Mouse (Mus musculus) lung, postnatal 4 days (tissue): ENCODE measurements at regions not wholly inside any gene's neighbourhood (a gene's known extent, or its start where the extent isn't known, plus 50 kb on each side); places are given as distances from the start of the nearest gene placed in this dataset.

Source experiments
- DNase-seq, 2 experiments: peaks; one replicate each; pipeline ENCODE4 v3.0.0; 2021

DNA sequence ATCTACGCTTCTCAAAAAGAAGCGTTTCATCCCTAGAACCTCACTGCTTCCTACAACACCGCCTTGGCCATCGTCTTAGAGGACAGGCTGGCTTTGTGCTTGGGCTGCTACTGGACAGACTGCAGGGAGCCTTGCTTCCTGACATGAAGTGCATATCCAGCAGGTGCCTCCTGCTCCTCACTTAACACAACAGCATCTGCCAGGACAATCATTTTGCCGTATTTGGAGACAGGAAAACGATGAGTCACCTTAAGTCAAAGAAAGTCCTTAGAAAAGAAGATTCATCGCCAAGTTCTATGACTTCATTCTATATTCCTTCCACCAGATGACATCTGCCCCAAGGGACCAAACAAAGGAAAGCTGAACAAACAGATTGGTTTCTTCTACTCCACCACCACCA is 98.5 kb upstream of the Sgk1 start:
- DNase-seq = no peak

DNA sequence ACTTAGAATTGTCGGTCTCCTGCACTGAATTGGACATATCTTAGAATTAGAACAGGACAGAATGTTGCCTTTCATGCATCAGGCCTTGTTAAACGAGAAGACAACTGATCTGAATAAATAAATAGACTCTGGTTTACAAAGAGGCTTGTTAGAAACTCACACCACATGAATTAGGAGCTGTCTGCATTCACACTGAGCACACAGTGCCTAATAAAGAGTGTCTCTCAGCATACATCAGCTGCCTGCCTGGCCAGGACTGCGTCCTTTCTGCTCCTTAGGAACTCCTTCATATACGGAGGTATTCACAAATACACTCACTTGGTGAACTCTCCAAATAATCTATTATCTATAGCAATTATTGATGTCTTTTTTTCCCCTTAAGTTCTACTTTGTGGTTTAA is 96.9 kb upstream of the Sgk1 start:
- DNase-seq = no peak

GRCm38 (mm10) chr10:21785785-21786184 is 96.2 kb upstream of the Sgk1 start:
- DNase-seq = no peak

DNA sequence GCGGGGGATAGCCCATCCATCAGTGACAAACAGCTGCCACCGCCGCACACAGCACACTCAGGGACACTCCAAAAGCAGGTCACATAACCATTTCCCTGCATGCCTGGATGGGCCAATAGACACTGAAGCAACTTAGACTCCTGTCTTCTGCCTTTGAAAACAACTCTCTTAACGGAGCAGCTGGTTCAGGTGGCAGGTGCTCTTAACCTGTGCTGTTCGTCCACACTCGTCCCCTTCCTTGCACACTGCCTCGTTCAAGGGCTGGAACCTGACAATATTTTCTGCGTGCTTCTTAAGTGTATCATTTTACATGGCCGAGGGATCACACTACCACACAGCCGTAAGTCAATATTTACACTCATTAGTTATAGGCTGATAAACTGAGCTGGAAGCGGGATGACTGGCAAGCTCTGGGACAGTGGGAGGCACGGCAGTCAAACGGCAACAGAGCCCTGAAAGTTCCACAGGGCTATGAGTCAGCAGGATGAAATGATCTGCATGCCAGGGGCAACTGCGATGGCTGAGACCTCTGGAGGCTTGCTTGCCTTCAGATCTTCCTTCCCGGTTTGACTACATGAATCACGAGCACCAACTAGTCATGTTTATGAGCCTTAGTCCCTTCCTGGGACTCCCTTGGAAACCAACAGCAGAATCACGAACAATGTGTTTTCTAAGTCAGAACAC is 92.0 kb upstream of the Sgk1 start:
- no peak for DNase-seq

DNA sequence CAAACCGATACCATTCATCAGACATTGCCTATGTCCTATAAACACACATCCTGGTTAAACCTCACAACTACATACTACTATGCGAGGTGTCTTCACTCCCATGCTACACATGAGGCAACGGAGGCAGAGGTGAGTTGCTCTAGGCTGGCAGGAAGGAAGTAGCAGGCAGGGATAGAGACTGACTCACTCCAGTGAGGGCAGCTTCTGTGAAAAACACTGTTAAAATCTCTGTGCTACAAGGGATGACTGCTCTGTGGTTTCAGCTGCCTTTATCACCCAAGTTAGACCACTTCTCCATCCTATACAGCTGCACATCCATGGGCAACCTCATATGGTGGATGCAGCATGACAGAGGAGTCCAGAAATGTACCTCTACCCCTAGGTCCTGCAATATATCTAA is 91.0 kb upstream of the Sgk1 start:
- no peak for DNase-seq

DNA sequence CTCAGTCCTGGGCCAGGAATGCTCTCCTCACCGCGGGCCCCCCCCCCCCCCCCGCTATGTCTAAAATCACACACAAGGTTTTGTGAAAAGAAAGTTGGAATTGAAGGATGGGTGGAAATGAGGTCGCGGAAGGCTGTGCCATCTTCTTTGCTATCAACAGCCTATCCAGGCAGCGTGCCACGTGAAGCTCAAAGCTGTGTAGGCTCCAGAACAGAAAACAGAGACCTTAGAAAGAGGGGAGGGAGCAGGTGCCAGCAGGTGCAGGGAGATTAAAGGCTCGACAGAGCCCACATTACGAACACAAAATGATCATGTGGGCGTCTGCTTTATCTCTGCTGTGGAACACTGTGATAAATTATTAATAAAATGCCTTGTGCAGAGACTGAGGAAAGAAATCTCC is 89.6 kb upstream of the Sgk1 start:
- no peak for DNase-seq

- DNase-seq = no peak
These were observed 88.3 kb upstream of the Sgk1 start for GRCm38 (mm10) chr10:21793641-21794040.

GRCm38 (mm10) chr10:21796386-21796785 is 85.6 kb upstream of the Sgk1 start:
- no peak for DNase-seq

DNA sequence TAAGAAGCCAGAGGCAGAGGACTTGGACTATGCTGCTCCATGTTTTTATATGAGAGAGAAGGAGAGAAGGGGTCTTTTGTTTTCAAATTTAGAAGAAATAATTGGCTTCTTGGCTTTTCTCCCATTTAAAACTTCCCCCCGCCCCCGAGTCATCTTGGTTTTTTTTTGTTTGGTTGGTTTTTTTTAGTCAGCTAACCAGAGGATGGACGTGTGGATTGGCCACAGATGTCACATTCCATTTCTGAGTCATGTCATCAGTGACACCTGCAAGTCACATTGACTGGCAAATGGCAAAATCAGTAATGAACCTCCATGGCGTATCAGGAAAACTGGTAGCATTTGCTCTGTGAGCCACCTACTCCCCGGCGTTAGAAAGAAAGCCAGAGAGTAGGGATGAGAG is 83.9 kb upstream of the Sgk1 start:
- no peak for DNase-seq

DNA sequence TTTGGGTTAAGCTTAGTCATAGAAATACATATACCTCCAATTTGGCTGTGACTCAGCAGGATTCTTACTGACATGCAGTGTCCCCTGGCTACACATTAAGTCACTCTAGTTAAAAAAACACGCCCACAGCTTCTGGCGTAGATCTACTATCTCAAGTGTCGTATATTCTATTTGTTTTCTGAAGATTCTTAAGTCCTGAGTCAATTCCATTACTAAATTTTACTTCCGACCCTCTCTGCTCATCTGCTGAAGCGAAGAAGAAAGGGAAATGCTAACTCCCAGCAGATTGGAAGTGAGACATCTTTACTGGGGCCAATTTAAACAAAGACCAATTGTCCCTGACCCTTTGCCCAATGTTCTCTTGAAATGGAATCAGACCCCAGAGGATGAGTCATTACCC is 80.4 kb upstream of the Sgk1 start:
- no peak for DNase-seq

DNA sequence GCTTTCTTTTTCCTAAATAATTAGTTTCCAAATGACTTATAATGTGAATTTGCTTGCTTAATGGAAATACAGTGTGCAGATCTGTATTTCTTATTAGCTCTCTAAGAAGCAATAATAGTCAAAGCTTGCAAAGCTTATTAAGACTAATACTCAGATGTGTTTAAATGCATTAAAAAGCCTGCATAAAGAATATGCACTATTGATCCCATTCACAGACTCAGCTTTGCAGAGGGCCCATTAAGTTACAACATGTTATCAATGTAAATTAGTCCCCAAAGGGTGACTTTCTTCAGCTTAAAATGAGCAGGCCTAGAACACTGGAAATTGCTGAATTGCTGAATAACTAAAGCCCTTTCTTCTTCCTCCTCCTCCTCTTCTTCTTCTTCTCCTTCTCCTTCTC is 78.8 kb upstream of the Sgk1 start:
- DNase-seq = no peak

DNA sequence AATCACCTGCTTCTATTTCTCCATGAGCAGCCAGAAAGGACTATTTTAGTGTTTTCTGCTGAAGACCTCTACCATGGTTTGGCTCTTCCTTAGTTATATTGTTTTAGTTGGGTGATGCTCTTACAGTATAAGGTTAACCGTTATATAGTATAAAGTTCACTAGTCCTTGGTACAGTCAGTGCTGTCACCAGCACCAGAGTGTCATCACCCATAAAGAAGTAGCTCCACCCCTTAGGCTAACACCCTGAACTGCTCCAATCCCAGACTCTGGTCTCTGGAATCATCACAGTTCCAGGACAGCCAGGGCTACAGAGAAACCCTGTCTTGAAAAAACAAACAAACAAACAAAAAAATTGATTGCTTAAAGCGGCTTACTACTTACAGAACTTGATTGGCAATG is 77.2 kb upstream of the Sgk1 start:
- DNase-seq = no peak

- no peak for DNase-seq
These were observed 76.4 kb upstream of the Sgk1 start for GRCm38 (mm10) chr10:21805606-21806005.

DNA sequence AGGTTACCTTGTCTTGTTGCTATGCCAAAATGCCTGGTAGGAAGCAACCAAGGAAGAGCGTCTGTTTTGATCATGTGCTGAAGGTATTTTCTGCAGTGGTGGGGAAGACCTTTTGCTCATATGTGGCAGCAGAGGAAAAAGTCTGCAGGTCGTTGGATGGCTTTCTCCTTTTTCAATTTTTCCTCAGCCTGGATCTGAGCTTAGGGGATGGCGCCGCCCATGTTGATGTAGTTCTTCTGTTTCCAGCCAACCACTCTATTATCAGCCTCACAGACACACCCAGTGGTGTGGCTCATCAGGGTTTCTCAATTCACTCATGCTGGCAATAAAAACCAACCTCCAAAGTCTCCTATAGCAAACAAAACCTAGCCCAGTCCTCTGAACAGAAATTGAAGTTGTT is 75.3 kb upstream of the Sgk1 start:
- DNase-seq = no peak

GRCm38 (mm10) chr10:21819686-21820085 is 62.3 kb upstream of the Sgk1 start:
- no peak for DNase-seq

DNA sequence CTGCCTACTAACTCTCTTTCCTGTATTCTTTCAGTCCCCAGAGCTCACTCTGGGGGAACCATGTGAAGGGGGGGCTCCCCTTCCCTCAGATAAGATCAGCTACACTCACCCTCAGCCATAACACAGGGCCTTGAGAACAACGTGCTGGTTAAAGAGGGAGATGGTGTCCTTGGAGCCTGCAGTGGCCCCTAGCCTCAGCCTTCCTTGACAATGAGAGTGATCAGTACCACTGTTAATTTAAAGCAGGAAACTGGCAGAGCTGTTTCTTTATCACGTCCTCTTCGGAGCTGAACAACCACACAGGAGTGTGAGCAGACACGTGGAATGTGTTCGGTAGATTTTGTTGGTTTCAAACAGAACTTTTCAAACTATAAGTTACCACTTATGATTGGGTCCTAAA is 60.6 kb upstream of the Sgk1 start:
- DNase-seq = no peak

GRCm38 (mm10) chr10:21824418-21825025 is 57.5 kb upstream of the Sgk1 start:
- DNase-seq = no peak

DNA sequence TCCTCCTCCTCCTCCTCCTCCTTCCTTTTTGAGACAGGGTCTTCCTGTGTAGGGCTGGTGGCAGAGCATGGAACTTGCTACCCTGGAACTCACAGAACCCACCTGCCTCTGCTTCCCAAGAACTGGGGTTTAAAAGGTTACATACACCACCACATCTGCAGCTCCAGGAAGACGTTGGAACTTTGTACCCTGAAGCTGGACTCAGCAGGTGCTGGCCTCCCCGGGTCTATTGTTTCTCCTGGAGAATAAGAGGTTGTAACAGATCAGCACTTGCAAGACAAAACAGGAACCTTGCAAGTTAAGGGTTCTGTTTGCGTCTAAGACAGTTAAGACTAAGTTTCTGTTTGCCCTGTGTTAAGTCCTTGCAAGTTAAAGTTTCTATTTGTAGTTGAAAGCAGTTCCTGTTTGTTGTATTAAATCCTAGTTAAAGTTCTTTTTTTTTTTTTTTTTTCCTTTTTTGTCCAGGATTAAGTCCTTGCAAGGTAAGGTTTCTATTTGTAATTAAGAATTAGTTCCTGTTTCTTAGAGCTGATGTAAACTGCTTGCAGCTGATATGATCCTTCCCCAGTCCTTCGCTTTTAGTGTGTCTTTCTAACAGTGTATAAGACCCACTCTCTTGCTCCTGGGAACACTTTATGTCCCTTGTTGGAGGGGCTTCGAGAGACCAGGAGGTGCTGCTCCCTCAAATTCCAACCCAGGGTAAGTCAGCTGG is 55.0 kb upstream of the Sgk1 start:
- DNase-seq = no peak

DNA sequence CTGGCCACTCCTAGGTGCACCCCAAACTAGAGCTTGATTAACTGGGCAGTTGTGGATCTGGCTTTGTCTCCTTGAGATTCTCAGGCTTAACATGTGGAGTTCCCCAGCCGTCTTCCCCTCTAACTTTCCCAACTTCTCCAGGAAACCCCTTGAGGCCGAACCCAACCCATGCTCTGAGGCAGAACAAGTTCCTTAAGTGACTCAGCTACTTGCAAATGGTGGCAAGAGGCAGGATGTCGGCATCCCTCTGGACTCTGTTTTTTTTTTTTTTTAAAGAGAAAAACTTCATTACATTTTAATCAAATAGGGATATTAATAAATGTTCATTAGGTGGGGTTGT is 54.5 kb upstream of the Sgk1 start:
- DNase-seq = no peak

- DNase-seq = no peak
These were observed 53.4 kb upstream of the Sgk1 start for GRCm38 (mm10) chr10:21828432-21829061.

GRCm38 (mm10) chr10:21829062-21829731 is 52.8 kb upstream of the Sgk1 start:
- DNase-seq = peak in 1 of 2 experiments; percentile 50

DNA sequence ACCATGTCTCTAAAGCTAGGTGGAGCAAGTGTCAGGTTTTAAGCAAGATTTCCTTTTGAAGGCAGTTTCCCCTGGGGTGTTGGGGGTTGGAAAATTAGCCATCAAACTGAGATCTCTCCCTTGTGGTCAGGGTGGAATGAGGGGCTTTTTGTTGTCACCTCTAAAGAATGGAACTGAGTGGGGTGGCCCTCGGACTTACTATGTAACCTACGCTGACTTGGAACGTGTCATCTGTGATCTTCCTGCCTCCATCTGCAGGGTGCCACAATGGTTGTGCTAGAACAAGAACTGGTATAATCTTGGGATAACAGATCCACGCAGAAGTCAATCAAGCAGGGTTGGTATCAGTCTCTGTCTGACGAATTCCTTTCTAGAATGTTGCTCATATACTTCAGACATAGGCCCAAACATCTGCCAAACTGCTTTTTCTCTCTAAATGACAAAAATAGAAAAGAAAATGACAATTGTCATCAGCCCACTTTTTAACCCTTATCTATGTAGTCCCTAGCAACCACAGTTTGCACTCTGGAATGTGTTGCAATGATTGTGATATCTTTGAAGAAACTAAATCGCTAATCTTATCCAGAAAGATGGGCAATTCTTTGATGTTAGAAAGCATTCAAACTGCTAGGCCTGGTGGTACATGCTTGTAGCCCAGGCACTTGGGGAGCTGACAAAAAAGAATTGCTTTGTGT is 50.8 kb upstream of the Sgk1 start:
- DNase-seq = no peak
